ENCODE assay signal across 18 mouse cellular contexts in the genomic region with DNA sequence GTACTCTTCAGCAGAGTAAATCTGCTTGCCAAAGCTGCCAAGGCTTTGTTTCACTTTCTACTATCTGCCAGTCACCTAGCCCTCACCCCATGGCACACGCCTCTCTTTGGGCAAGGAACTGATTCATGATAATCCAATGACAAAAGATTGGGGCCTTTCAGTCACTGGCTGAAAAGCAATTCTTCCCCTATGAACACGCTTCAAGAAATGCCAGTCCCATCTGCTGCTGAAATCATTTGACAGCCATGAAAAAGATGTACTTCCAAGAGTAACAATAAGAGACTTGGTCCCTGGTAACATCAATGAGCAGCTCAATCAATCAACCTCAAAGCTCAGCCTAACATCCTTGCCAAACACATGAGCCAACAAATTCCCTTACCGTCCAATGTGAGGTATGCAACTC. TPM values are rescaled to one million over a fixed set of nuclear protein-coding genes. Genes with fewer than 3 reads are reported as not detected.
DNase-seq lines count a peak whose midpoint lies in the region; ATAC-seq lines count a peak whose summit lies in the region.
"Had no signal": no experiment of that assay in that cellular context is flagged by ENCODE, and none has a peak within 500 bp of the region (broad histone marks: within the 10 kb centered on the region; RNA-seq: fewer than 3 reads in every experiment).

No protein-coding gene starts in this region.

- peak; percentile 44; the same call in 1 of the 2 replicates for ATAC-seq in hindbrain, embryonic 12.5 days (ENCODE audit: low FRiP score)
- ATAC-seq in neural tube, embryonic 14.5 days (ENCODE audit: low read depth) = peak; percentile 70
- ATAC-seq: activated CD4-positive, CD25-positive, alpha-beta regulatory T cell, adult 4 months; liver, postnatal 0 days; Patski had no signal

- H3K4me1 ChIP-seq in hindbrain, embryonic 12.5 days = peaks cover 62% of the 10 kb centered on the region
- H3K4me1 ChIP-seq in hindbrain, embryonic 10.5 days (replicated peaks) = peaks cover 93% of the 10 kb centered on the region
- H3K4me1 ChIP-seq in neural tube, embryonic 14.5 days (ENCODE audit: control insufficient read depth, insufficient read depth, low read length) = peaks cover 28% of the 10 kb centered on the region
- H3K4me1 ChIP-seq: stomach, embryonic 15.5 days had no signal

- H3K4me2 ChIP-seq in hindbrain, embryonic 12.5 days (replicated peaks) = no peak overlapping the region
- H3K4me2 ChIP-seq in neural tube, embryonic 14.5 days (ENCODE audit: low read depth, low read length) = no peak overlapping the region
- H3K4me2 ChIP-seq: embryonic facial prominence, embryonic 15.5 days; stomach, embryonic 15.5 days had no signal

- H3K4me3 ChIP-seq in hindbrain, embryonic 12.5 days = no peak overlapping the region
- no peak overlapping the region for H3K4me3 ChIP-seq in hindbrain, embryonic 10.5 days
- H3K4me3 ChIP-seq in neural tube, embryonic 14.5 days (ENCODE audit: low read depth, low read length) = no peak overlapping the region
- H3K4me3 ChIP-seq: embryonic facial prominence, embryonic 15.5 days; stomach, embryonic 15.5 days had no signal

- DNase-seq in hindbrain, embryonic 10.5 days (ENCODE audit: low spot score) = no peak
- peak; percentile 26 for DNase-seq in embryo, embryonic 11 days
- peak; percentile 73 for DNase-seq in mesoderm, embryonic 11.5 days (ENCODE audit: low read depth, low spot score)
- no peak for DNase-seq in cerebellum, postnatal 25 days
- DNase-seq in right cerebral cortex, postnatal 36 days (ENCODE audit: low spot score in 2 of 2) = no peak
- DNase-seq: cerebellum, postnatal 14 days; gastrocnemius, postnatal 25 days; kidney, postnatal 4 days; liver, postnatal 0 days; spleen, adult 18-20 months; thymus, adult 2 months had no signal

- H3K9ac ChIP-seq in hindbrain, embryonic 12.5 days = no peak overlapping the region
- no peak overlapping the region for H3K9ac ChIP-seq in neural tube, embryonic 14.5 days (replicated peaks; ENCODE audit: low read depth, low read length)
- H3K9ac ChIP-seq: embryonic facial prominence, embryonic 15.5 days; liver, postnatal 0 days; stomach, embryonic 15.5 days had no signal

- 24% methylated on average over 3 of the region's 3 CpGs for WGBS in hindbrain, embryonic 12.5 days
- 45% methylated on average over 3 of the region's 3 CpGs for WGBS in hindbrain, embryonic 10.5 days
- 15% methylated on average over 3 of the region's 3 CpGs for WGBS in neural tube, embryonic 14.5 days

- H3K27ac ChIP-seq in hindbrain, embryonic 12.5 days = no peak overlapping the region
- H3K27ac ChIP-seq in hindbrain, embryonic 10.5 days = no peak overlapping the region
- no peak overlapping the region for H3K27ac ChIP-seq in neural tube, embryonic 14.5 days (ENCODE audit: low read depth, low read length)
- H3K27ac ChIP-seq: embryonic facial prominence, embryonic 15.5 days; macrophage; stomach, embryonic 15.5 days had no signal

- peaks cover 4% of the 10 kb centered on the region for H3K36me3 ChIP-seq in hindbrain, embryonic 12.5 days
- peaks cover 32% of the 10 kb centered on the region for H3K36me3 ChIP-seq in hindbrain, embryonic 10.5 days
- peaks cover 1% of the 10 kb centered on the region; the same call in 1 of the 2 replicates for H3K36me3 ChIP-seq in neural tube, embryonic 14.5 days (ENCODE audit: control insufficient read depth, insufficient read depth, low read length)

- H3K9me3 ChIP-seq in hindbrain, embryonic 12.5 days (replicated peaks) = no peaks in the 10 kb centered on the region
- no peaks in the 10 kb centered on the region for H3K9me3 ChIP-seq in hindbrain, embryonic 10.5 days
- no peaks in the 10 kb centered on the region for H3K9me3 ChIP-seq in neural tube, embryonic 14.5 days (ENCODE audit: control insufficient read depth, low read length)
- H3K9me3 ChIP-seq: embryonic facial prominence, embryonic 15.5 days; stomach, embryonic 15.5 days had no signal

- no peaks in the 10 kb centered on the region for H3K27me3 ChIP-seq in hindbrain, embryonic 12.5 days
- peaks cover 7% of the 10 kb centered on the region; the same call in 1 of the 2 replicates for H3K27me3 ChIP-seq in hindbrain, embryonic 10.5 days (ENCODE audit: insufficient read depth, poor library complexity, severe bottlenecking)
- no peaks in the 10 kb centered on the region for H3K27me3 ChIP-seq in neural tube, embryonic 14.5 days (ENCODE audit: control insufficient read depth, insufficient read depth, low read length)
- H3K27me3 ChIP-seq: embryonic facial prominence, embryonic 15.5 days; Patski; stomach, embryonic 15.5 days had no signal

RNA-seq across cellular contexts. Expression of a gene that starts 15.8 kb away (rescaled TPM):
- 61.3 and 61.6 TPM in 2 replicates for polyA plus RNA-seq in hindbrain, embryonic 12.5 days (2016; fragmentation: Nextera tagmentation; extraction: Ambion mirVana)
- 39.1 and 40.5 TPM in 2 replicates for polyA plus RNA-seq in hindbrain, embryonic 10.5 days (2016; fragmentation: Nextera tagmentation; extraction: Ambion mirVana)
- 30.4 and 38.6 TPM in 2 replicates for polyA plus RNA-seq in neural tube, embryonic 14.5 days (2014; fragmentation: Nextera tagmentation; extraction: Ambion mirVana)

Comparison
In these comparisons a context has a peak if more than half of its experiments do, and no peak if none do; other contexts are left out.
1. DNase-seq: peak in embryo, embryonic 11 days (single experiment) and mesoderm, embryonic 11.5 days (single experiment); none in hindbrain, embryonic 10.5 days (single experiment), cerebellum, postnatal 25 days (0 of 2) and right cerebral cortex, postnatal 36 days (0 of 2).